9 mouse cellular contexts compared by ENCODE assay signal in the genomic region with DNA sequence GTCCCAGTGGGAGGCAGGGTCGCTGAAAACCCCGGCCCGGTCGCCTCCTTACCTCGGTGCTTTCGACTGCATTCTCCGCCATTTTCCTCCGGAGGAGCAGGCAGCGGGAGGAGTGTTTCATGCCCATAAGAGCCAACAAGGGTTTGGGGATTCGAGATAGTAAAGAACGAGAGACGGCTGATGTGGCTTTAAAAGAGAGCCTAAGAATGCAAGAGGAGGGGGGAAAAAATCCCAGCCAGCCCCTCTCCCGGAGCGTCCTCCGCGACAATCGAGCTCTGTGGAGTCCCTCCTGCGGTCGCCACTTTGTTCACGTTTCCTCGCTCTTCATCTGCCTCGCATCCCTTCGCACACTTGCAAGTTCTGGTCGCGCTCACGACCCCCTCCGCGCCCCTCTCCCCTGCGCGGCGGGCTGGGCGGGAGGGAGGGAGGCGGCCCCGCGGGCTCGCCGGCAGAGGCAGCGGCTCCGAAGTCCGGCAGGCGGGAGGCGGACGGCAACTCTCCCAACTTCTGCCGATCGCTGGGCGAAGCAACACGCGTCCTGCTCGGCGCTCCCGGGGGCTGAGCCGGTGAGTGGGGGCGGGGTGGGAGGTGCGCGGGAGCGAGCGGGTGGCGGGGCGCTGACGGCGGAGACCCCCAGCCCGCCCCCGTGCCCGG. TPM values are rescaled to one million over a fixed set of nuclear protein-coding genes. Genes with fewer than 3 reads are reported as not detected.
DNase-seq lines count a peak whose midpoint lies in the region; ATAC-seq lines count a peak whose summit lies in the region.
"Had no signal": no experiment of that assay in that cellular context is flagged by ENCODE, and none has a peak within 500 bp of the region (broad histone marks: within the 10 kb centered on the region; RNA-seq: fewer than 3 reads in every experiment).

No protein-coding gene starts in this region.

- H3K27ac ChIP-seq in intestine, embryonic 14.5 days (ENCODE audit: low read depth), result no peak overlapping the region
- peak overlapping the region; percentile 77 for H3K27ac ChIP-seq in neural tube, embryonic 11.5 days (ENCODE audit: low read depth, low read length)
- H3K27ac ChIP-seq: liver, embryonic 14.5 days had no signal

- 1% methylated on average over 43 of the region's 64 CpGs for WGBS in intestine, embryonic 14.5 days
- under 1% methylated on average over 45 of the region's 64 CpGs for WGBS in neural tube, embryonic 11.5 days

- H3K36me3 ChIP-seq in intestine, embryonic 14.5 days (ENCODE audit: control insufficient read depth, insufficient read depth, low read length), result no peaks in the 10 kb centered on the region
- no peaks in the 10 kb centered on the region for H3K36me3 ChIP-seq in neural tube, embryonic 11.5 days (ENCODE audit: control insufficient read depth, insufficient read depth, low read length)

- H3K9me3 ChIP-seq in intestine, embryonic 14.5 days (ENCODE audit: control insufficient read depth, low read length), result no peaks in the 10 kb centered on the region
- no peaks in the 10 kb centered on the region for H3K9me3 ChIP-seq in neural tube, embryonic 11.5 days (ENCODE audit: control insufficient read depth, low read length)

- H3K9ac ChIP-seq in intestine, embryonic 14.5 days (ENCODE audit: low read length), result no peak overlapping the region
- H3K9ac ChIP-seq in neural tube, embryonic 11.5 days (ENCODE audit: low read length), result peak overlapping the region; percentile 54
- H3K9ac ChIP-seq: liver, embryonic 14.5 days had no signal

- DNase-seq in cerebellum, adult 11 months, result peak; percentile 16
- peak; percentile 49 for DNase-seq in right cerebral cortex, postnatal 14 days
- no peak for DNase-seq in right cerebral cortex, adult 18-20 months
- peak; percentile 65 for DNase-seq in intestine, embryonic 14.5 days (ENCODE audit: low spot score)
- peak; percentile 58 for DNase-seq in neural tube, embryonic 11.5 days (ENCODE audit: low spot score)
- no peak for DNase-seq in thymus, postnatal 0 days (ENCODE audit: low spot score)

- H3K4me3 ChIP-seq in intestine, embryonic 14.5 days (ENCODE audit: low read depth, low read length), result peak overlapping the region; percentile 31
- H3K4me3 ChIP-seq in neural tube, embryonic 11.5 days (ENCODE audit: low read depth, low read length), result peak overlapping the region; percentile 70

- H3K4me2 ChIP-seq in intestine, embryonic 14.5 days (ENCODE audit: low read length), result peak overlapping the region; percentile 62
- peak overlapping the region; percentile 94 for H3K4me2 ChIP-seq in neural tube, embryonic 11.5 days (ENCODE audit: low read depth)

- H3K4me1 ChIP-seq in intestine, embryonic 14.5 days (replicated peaks; ENCODE audit: control insufficient read depth, insufficient read depth, low read length), result peaks cover 17% of the 10 kb centered on the region
- peaks cover 7% of the 10 kb centered on the region; the same call in 1 of the 2 replicates for H3K4me1 ChIP-seq in neural tube, embryonic 11.5 days (ENCODE audit: control insufficient read depth, insufficient read depth, low read length)

- H3K27me3 ChIP-seq in intestine, embryonic 14.5 days (replicated peaks; ENCODE audit: control insufficient read depth, insufficient read depth, low read length), result peaks cover 82% of the 10 kb centered on the region
- H3K27me3 ChIP-seq in neural tube, embryonic 11.5 days (ENCODE audit: control insufficient read depth, insufficient read depth, low read length), result peaks cover 22% of the 10 kb centered on the region

- no peak for ATAC-seq in cerebellum, adult (ENCODE audit: insufficient number of reproducible peaks, low FRiP score, low TSS enrichment)
- no peak for ATAC-seq in intestine, embryonic 14.5 days (replicated peaks; ENCODE audit: low FRiP score, low TSS enrichment, low read depth)
- ATAC-seq in neural tube, embryonic 11.5 days (ENCODE audit: insufficient read depth, low FRiP score, low TSS enrichment), result peak; percentile 13; the same call in 1 of the 2 replicates
- no peak for ATAC-seq in megakaryocyte-erythroid progenitor cell, adult 5-6 weeks (replicated peaks; ENCODE audit: low FRiP score, low TSS enrichment, poor library complexity, severe bottlenecking)

RNA-seq across cellular contexts. Expression of a gene that starts 0.5 kb away (rescaled TPM):
- polyA plus RNA-seq in intestine, embryonic 14.5 days (2014; fragmentation: Nextera tagmentation; extraction: Ambion mirVana), result 0.19 and 0.35 TPM in 2 replicates
- 31.7 and 34.6 TPM in 2 replicates for polyA plus RNA-seq in neural tube, embryonic 11.5 days (2014; fragmentation: Nextera tagmentation; extraction: Ambion mirVana)
- not detected in 2 replicates for total RNA-seq in megakaryocyte-erythroid progenitor cell, adult 5-6 weeks (2014; fragmentation: Nextera tagmentation)
- not detected in 2 replicates for total RNA-seq in megakaryocyte-erythroid progenitor cell, adult 5-6 weeks (2017)
- not detected in 2 replicates for polyA plus RNA-seq in thymus, postnatal 0 days (2015; fragmentation: Nextera tagmentation; extraction: Ambion mirVana)

Comparison
In these comparisons a context has a peak if more than half of its experiments do, and no peak if none do; other contexts are left out.
1. DNase-seq: peak in cerebellum, adult 11 months (single experiment), right cerebral cortex, postnatal 14 days (single experiment), intestine, embryonic 14.5 days (single experiment) and neural tube, embryonic 11.5 days (single experiment); none in right cerebral cortex, adult 18-20 months (single experiment) and thymus, postnatal 0 days (single experiment).
2. RNA of a gene that starts 0.5 kb away (polyA plus RNA-seq): 31.7 to 34.6 TPM in neural tube, embryonic 11.5 days; 0.19 to 0.35 TPM in intestine, embryonic 14.5 days and not detected in thymus, postnatal 0 days; every median in the first group is over 10 times any median in the second.